Mouse (Mus musculus): ENCODE measurements around the gene Rasgrf1.

GRCm38 (mm10) chr9:90007094-90007493 lies 97.4 kb downstream of the Rasgrf1 start:
- TF ChIP-seq CTCF (IDR thresholded peaks at IDR 0.05; ENCODE audit: borderline replicate concordance, insufficient read depth, low read depth, low read length), result no peak
- no peak for TF ChIP-seq POLR2A (IDR thresholded peaks at IDR 0.05; ENCODE audit: borderline replicate concordance, insufficient read depth, low read length)

Measured in cerebellum, adult 2 months (tissue).